Mouse (Mus musculus) limb, embryonic 13.5 days (tissue): ENCODE data around the gene Rftn1. TPM values are rescaled to one million over a fixed set of nuclear protein-coding genes. Genes with fewer than 3 reads are reported as not detected.

ENCODE experiments used
- ATAC-seq: fragments of 200-750 bp; cut with Nextera tagmentation; 2 replicates; pipeline ENCODE4 v1.8.0; 2017; ENCODE audit warnings: low read depth, moderate number of reproducible peaks, moderate TSS enrichment; ENCODE audit not compliant: low FRiP score
- H3K27ac ChIP-seq: fragments of 300-500 bp; sonication (generic); 2 replicates; pipeline ENCODE4 v1.5.1; 2015; ENCODE audit warnings: inconsistent platforms, mild to moderate bottlenecking, moderate library complexity
- H3K27me3 ChIP-seq: fragments of 300-500 bp; sonication (generic); 2 replicates; pipeline ENCODE4 v1.6.1; 2015; ENCODE audit warnings: mild to moderate bottlenecking, inconsistent platforms
- H3K36me3 ChIP-seq: fragments of 300-500 bp; sonication (generic); 2 replicates; pipeline ENCODE4 v1.6.1; 2015; ENCODE audit warnings: inconsistent platforms, mild to moderate bottlenecking, moderate library complexity
- H3K4me1 ChIP-seq: fragments of 300-500 bp; sonication (generic); 2 replicates; pipeline ENCODE4 v1.6.1; 2015; ENCODE audit warnings: inconsistent platforms
- H3K4me2 ChIP-seq: fragments of 300-500 bp; sonication (generic); replicated peaks from 2 replicates; pipeline ENCODE4 v1.6.1; 2015; ENCODE audit warnings: inconsistent platforms, mild to moderate bottlenecking, moderate library complexity
- H3K4me3 ChIP-seq: fragments of 300-500 bp; sonication (generic); 2 replicates; pipeline ENCODE4 v1.5.1; 2015; ENCODE audit warnings: moderate library complexity, mild to moderate bottlenecking, inconsistent platforms
- H3K9ac ChIP-seq: fragments of 300-500 bp; sonication (generic); 2 replicates; pipeline ENCODE4 v1.6.1; 2015; ENCODE audit warnings: mild to moderate bottlenecking, inconsistent platforms
- H3K9me3 ChIP-seq: fragments of 300-500 bp; sonication (generic); 2 replicates; pipeline ENCODE4 v1.6.1; 2016; ENCODE audit warnings: inconsistent platforms
- WGBS: fragments of 180-500 bp; shearing (Covaris S2); methylation state at CpG from one replicate; pipeline ENCODE4 v1.1.7; 2015; 5-methylcytosine and 5-hydroxymethylcytosine counted together
- polyA plus RNA-seq: library from polyadenylated mRNA; unstranded; fragments of >200 nt; fragmentation: Nextera tagmentation; extraction: Ambion mirVana; gene quantifications from 2 replicates; pipeline ENCODE4 v1.2.1, GENCODE M21; 2015

Rftn1 gene
- polyA plus RNA-seq, 1 experiment from 2014 or later, result 17.2 TPM

GRCm38 (mm10) chr17:49968467-49969207 is 221.8 kb downstream of the Rftn1 start:
- H3K27me3 ChIP-seq, result no peaks in the 10 kb centered on the region
- WGBS, result 55% methylated on average over 9 of the region's 9 CpGs
- no peak overlapping the region for H3K27ac ChIP-seq
- H3K9me3 ChIP-seq, result peaks cover 4% of the 10 kb centered on the region; the same call in 1 of the 2 replicates
- H3K4me2 ChIP-seq, result no peak overlapping the region
- no peak overlapping the region for H3K4me3 ChIP-seq
- no peaks in the 10 kb centered on the region for H3K36me3 ChIP-seq
- no peak overlapping the region for H3K9ac ChIP-seq
- no peaks in the 10 kb centered on the region for H3K4me1 ChIP-seq
- no peak; the same call in 1 of the 2 replicates for ATAC-seq

- H3K27ac ChIP-seq, result no peak overlapping the region
- no peaks in the 10 kb centered on the region for H3K36me3 ChIP-seq
- no peaks in the 10 kb centered on the region for H3K4me1 ChIP-seq
- ATAC-seq, result no peak
- no peak overlapping the region for H3K4me3 ChIP-seq
- no peak overlapping the region for H3K4me2 ChIP-seq
- WGBS, result 83% methylated on average over 17 of the region's 17 CpGs
- H3K9me3 ChIP-seq, result peaks cover 4% of the 10 kb centered on the region; the same call in 1 of the 2 replicates
- H3K27me3 ChIP-seq, result no peaks in the 10 kb centered on the region
- no peak overlapping the region for H3K9ac ChIP-seq
Measured at GRCm38 (mm10) chr17:49965846-49966762, 224.4 kb downstream of the Rftn1 start.

- Histone ChIP-seq H3K9ac (no peak overlapping the region), H3K4me2 (no peak overlapping the region), H3K27ac (no peak overlapping the region), H3K9me3 (no peaks in the 10 kb centered on the region), H3K27me3 (no peaks in the 10 kb centered on the region), H3K36me3 (no peaks in the 10 kb centered on the region), H3K4me3 (no peak overlapping the region), H3K4me1 (no peaks in the 10 kb centered on the region)
- no peak for ATAC-seq
- WGBS, result 71% methylated on average over 7 of the region's 7 CpGs
Measured at GRCm38 (mm10) chr17:49965035-49965434, 225.4 kb downstream of the Rftn1 start.

- Histone ChIP-seq H3K27me3 (no peaks in the 10 kb centered on the region), H3K36me3 (no peaks in the 10 kb centered on the region), H3K9me3 (no peaks in the 10 kb centered on the region), H3K4me3 (no peak overlapping the region), H3K4me1 (no peaks in the 10 kb centered on the region), H3K9ac (no peak overlapping the region), H3K4me2 (no peak overlapping the region), H3K27ac (no peak overlapping the region)
- 89% methylated on average over 6 of the region's 6 CpGs for WGBS
- ATAC-seq, result no peak
Measured at GRCm38 (mm10) chr17:49964471-49964870, 226.0 kb downstream of the Rftn1 start.

GRCm38 (mm10) chr17:49959021-49959420 is 231.5 kb downstream of the Rftn1 start:
- Histone ChIP-seq H3K27ac (no peak overlapping the region), H3K4me1 (no peaks in the 10 kb centered on the region), H3K4me3 (no peak overlapping the region), H3K9ac (no peak overlapping the region), H3K4me2 (no peak overlapping the region), H3K27me3 (no peaks in the 10 kb centered on the region), H3K9me3 (no peaks in the 10 kb centered on the region; the same call in 1 of the 2 replicates), H3K36me3 (no peaks in the 10 kb centered on the region)
- no peak for ATAC-seq

- no peaks in the 10 kb centered on the region for H3K36me3 ChIP-seq
- 0 out of 2 replicates have a peak, but pooled peaks have one; percentile 16 for ATAC-seq
- H3K4me1 ChIP-seq, result peaks cover 4% of the 10 kb centered on the region; the same call in 1 of the 2 replicates
- H3K27ac ChIP-seq, result no peak overlapping the region; the same call in 1 of the 2 replicates
- H3K9ac ChIP-seq, result 0 out of 2 replicates have a peak overlapping the region, but pooled peaks have one; percentile 31
- no peaks in the 10 kb centered on the region for H3K9me3 ChIP-seq
- H3K27me3 ChIP-seq, result no peaks in the 10 kb centered on the region
- H3K4me2 ChIP-seq, result peak overlapping the region; percentile 53
- WGBS, result 51% methylated on average over 22 of the region's 22 CpGs
- 0 out of 2 replicates have a peak overlapping the region, but pooled peaks have one; percentile 14 for H3K4me3 ChIP-seq
Measured at GRCm38 (mm10) chr17:49951856-49952607, 238.4 kb downstream of the Rftn1 start.

GRCm38 (mm10) chr17:49951491-49951855 is 239.0 kb downstream of the Rftn1 start:
- 7% methylated on average over 7 of the region's 7 CpGs for WGBS
- no peak for ATAC-seq
- peak overlapping the region; percentile 53 for H3K4me2 ChIP-seq

GRCm38 (mm10) chr17:49942674-49943073 is 247.8 kb downstream of the Rftn1 start:
- Histone ChIP-seq H3K4me1 (no peaks in the 10 kb centered on the region), H3K27me3 (no peaks in the 10 kb centered on the region), H3K27ac (no peak overlapping the region), H3K4me3 (no peak overlapping the region), H3K36me3 (no peaks in the 10 kb centered on the region), H3K9me3 (0 out of 2 replicates have a peak, but pooled peaks cover 3% of the 10 kb centered on the region), H3K4me2 (no peak overlapping the region), H3K9ac (no peak overlapping the region)
- 61% methylated on average over 6 of the region's 6 CpGs for WGBS
- no peak for ATAC-seq

More at GRCm38 (mm10) chr17:49951491-49951855, 239.0 kb downstream of the Rftn1 start:
- Histone ChIP-seq H3K27ac (no peak overlapping the region), H3K27me3 (no peaks in the 10 kb centered on the region), H3K9ac (no peak overlapping the region), H3K4me3 (0 out of 2 replicates have a peak overlapping the region, but pooled peaks have one; percentile 14), H3K9me3 (no peaks in the 10 kb centered on the region), H3K36me3 (no peaks in the 10 kb centered on the region), H3K4me1 (peaks cover 4% of the 10 kb centered on the region; the same call in 1 of the 2 replicates)

Other genes with a start within 250 kb of the Rftn1 start
- not detected in 2 replicates for gene Dazl, start 103.0 kb upstream of the Rftn1 start, polyA plus RNA-seq